In the genomic region with DNA sequence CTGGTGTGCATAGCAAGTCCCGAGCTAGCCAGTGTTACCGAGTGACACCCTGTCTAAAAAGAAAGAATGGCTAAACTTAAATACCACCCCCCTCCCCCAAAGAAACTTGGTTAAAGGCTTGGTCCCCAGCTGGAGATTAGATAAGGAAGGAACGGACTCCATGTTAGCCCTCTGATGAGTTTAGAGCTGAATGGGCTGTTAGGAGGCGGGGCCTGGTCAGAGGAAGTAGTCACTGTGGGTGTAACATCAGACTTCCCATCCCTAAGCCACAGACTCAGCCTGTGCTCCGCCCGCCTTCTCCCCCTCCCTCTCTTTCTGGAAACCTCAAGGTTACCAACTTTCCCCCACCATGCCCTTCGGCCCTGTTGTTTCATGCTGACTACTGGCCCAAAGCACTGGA, we compare ENCODE assay signal across 14 mouse cellular contexts. TPM values are rescaled to one million over a fixed set of nuclear protein-coding genes. Genes with fewer than 3 reads are reported as not detected.
DNase-seq lines count a peak whose midpoint lies in the region; ATAC-seq and TF ChIP-seq lines count a peak whose summit lies in the region.
"Had no signal": no experiment of that assay in that cellular context is flagged by ENCODE, and none has a peak within 500 bp of the region (broad histone marks: within the 10 kb centered on the region; RNA-seq: fewer than 3 reads in every experiment).

No protein-coding gene starts in this region.

- no peaks in the 10 kb centered on the region for H3K27me3 ChIP-seq in midbrain, embryonic 11.5 days (ENCODE audit: control insufficient read depth, insufficient read depth, low read length)
- H3K27me3 ChIP-seq in midbrain, embryonic 10.5 days (ENCODE audit: low read depth, poor library complexity, severe bottlenecking) = no peaks in the 10 kb centered on the region
- H3K27me3 ChIP-seq in liver, postnatal 0 days (ENCODE audit: insufficient read depth, low read length) = no peaks in the 10 kb centered on the region
- no peaks in the 10 kb centered on the region for H3K27me3 ChIP-seq in hindbrain, embryonic 16.5 days (replicated peaks; ENCODE audit: control insufficient read depth, insufficient read depth, low read length)
- H3K27me3 ChIP-seq: limb, embryonic 13.5 days had no signal

- no peak overlapping the region for H3K4me2 ChIP-seq in midbrain, embryonic 11.5 days
- peak overlapping the region; percentile 13; the same call in 1 of the 2 replicates for H3K4me2 ChIP-seq in liver, postnatal 0 days (ENCODE audit: low read depth, low read length)
- no peak overlapping the region for H3K4me2 ChIP-seq in hindbrain, embryonic 16.5 days (ENCODE audit: low read length)
- H3K4me2 ChIP-seq: limb, embryonic 13.5 days had no signal

- H3K4me1 ChIP-seq in midbrain, embryonic 11.5 days (ENCODE audit: control insufficient read depth, insufficient read depth, low read length) = no peaks in the 10 kb centered on the region
- H3K4me1 ChIP-seq in midbrain, embryonic 10.5 days = no peaks in the 10 kb centered on the region
- H3K4me1 ChIP-seq in liver, postnatal 0 days (ENCODE audit: insufficient read depth) = peaks cover 6% of the 10 kb centered on the region; the same call in 1 of the 2 replicates
- H3K4me1 ChIP-seq in hindbrain, embryonic 16.5 days (ENCODE audit: control insufficient read depth, insufficient read depth, low read depth, low read length) = no peaks in the 10 kb centered on the region
- H3K4me1 ChIP-seq: limb, embryonic 13.5 days had no signal

- H3K9me3 ChIP-seq in midbrain, embryonic 11.5 days (ENCODE audit: control insufficient read depth, low read length) = no peaks in the 10 kb centered on the region
- no peaks in the 10 kb centered on the region for H3K9me3 ChIP-seq in midbrain, embryonic 10.5 days (replicated peaks)
- no peaks in the 10 kb centered on the region for H3K9me3 ChIP-seq in liver, postnatal 0 days (ENCODE audit: low read length)
- no peaks in the 10 kb centered on the region for H3K9me3 ChIP-seq in hindbrain, embryonic 16.5 days (ENCODE audit: control insufficient read depth, low read length)

- no peak for TF ChIP-seq EP300 in liver, postnatal 0 days (IDR thresholded peaks at IDR 0.05; ENCODE audit: low read depth)

- DNase-seq in midbrain, embryonic 11.5 days (ENCODE audit: low spot score, missing footprints) = peak; percentile 59
- no peak for DNase-seq in midbrain, embryonic 10.5 days (ENCODE audit: low spot score)
- DNase-seq in c-Kit-positive CD71-positive TER-119-negative erythroid progenitor cells, embryonic 14.5 days (ENCODE audit: low read depth) = peak; percentile 34
- DNase-seq in liver, postnatal 0 days = peak; percentile 54
- DNase-seq in heart, adult 9 months (ENCODE audit: low spot score in 2 of 2) = no peak
- no peak for DNase-seq in frontal cortex, postnatal 10 days (ENCODE audit: low spot score in 2 of 2)
- DNase-seq in gastrocnemius, postnatal 14 days = no peak
- DNase-seq: adrenal gland, postnatal 25 days; cerebellum, adult 9-10 months; midbrain, embryonic 14.5 days had no signal

- peaks cover 19% of the 10 kb centered on the region for H3K36me3 ChIP-seq in midbrain, embryonic 11.5 days (ENCODE audit: control insufficient read depth, insufficient read depth, low read length)
- peaks cover 88% of the 10 kb centered on the region for H3K36me3 ChIP-seq in midbrain, embryonic 10.5 days
- no peaks in the 10 kb centered on the region for H3K36me3 ChIP-seq in liver, postnatal 0 days (replicated peaks; ENCODE audit: insufficient read depth, low read length)
- peaks cover 46% of the 10 kb centered on the region for H3K36me3 ChIP-seq in hindbrain, embryonic 16.5 days (ENCODE audit: control insufficient read depth, insufficient read depth, low read length)

- 89% methylated on average over 7 of the region's 7 CpGs for WGBS in midbrain, embryonic 11.5 days
- WGBS in midbrain, embryonic 10.5 days = 90% methylated on average over 7 of the region's 7 CpGs
- WGBS in liver, postnatal 0 days (ENCODE audit: insufficient replicate concordance) = 37% methylated on average over 7 of the region's 7 CpGs
- WGBS in hindbrain, embryonic 16.5 days = 90% methylated on average over 7 of the region's 7 CpGs

- ATAC-seq in midbrain, embryonic 11.5 days (ENCODE audit: low FRiP score) = no peak
- peak; percentile 57; the same call in 1 of the 2 replicates for ATAC-seq in liver, postnatal 0 days
- ATAC-seq in hindbrain, embryonic 16.5 days = no peak
- ATAC-seq: inflammation-experienced regulatory T-cells, adult 6 months had no signal

- H3K9ac ChIP-seq in midbrain, embryonic 11.5 days (ENCODE audit: low read length) = no peak overlapping the region
- no peak overlapping the region for H3K9ac ChIP-seq in liver, postnatal 0 days (replicated peaks)
- H3K9ac ChIP-seq in hindbrain, embryonic 16.5 days (ENCODE audit: low read depth, low read length) = no peak overlapping the region
- H3K9ac ChIP-seq: limb, embryonic 13.5 days had no signal

- no peak overlapping the region for H3K27ac ChIP-seq in midbrain, embryonic 11.5 days (ENCODE audit: low read depth, low read length)
- H3K27ac ChIP-seq in midbrain, embryonic 10.5 days (replicated peaks) = no peak overlapping the region
- no peak overlapping the region for H3K27ac ChIP-seq in liver, postnatal 0 days (ENCODE audit: low read depth)
- no peak overlapping the region for H3K27ac ChIP-seq in hindbrain, embryonic 16.5 days (ENCODE audit: low read depth, low read length)
- H3K27ac ChIP-seq: limb, embryonic 13.5 days had no signal

- intact Hi-C loops in gastrocnemius, postnatal 14 days (cut with DNase I; ENCODE audit: low total_unique reads) = no loop called here

- no peak for TF ChIP-seq CTCF in liver, postnatal 0 days (IDR thresholded peaks at IDR 0.05; ENCODE audit: low read depth)

- H3K4me3 ChIP-seq in midbrain, embryonic 11.5 days (ENCODE audit: low read depth, low read length) = no peak overlapping the region
- no peak overlapping the region for H3K4me3 ChIP-seq in midbrain, embryonic 10.5 days
- no peak overlapping the region for H3K4me3 ChIP-seq in liver, postnatal 0 days (ENCODE audit: low read depth, low read length)
- no peak overlapping the region for H3K4me3 ChIP-seq in hindbrain, embryonic 16.5 days (ENCODE audit: low read length)
- H3K4me3 ChIP-seq: limb, embryonic 13.5 days had no signal

RNA-seq across cellular contexts. Expression of gene Clip2, which starts 30.4 kb away (rescaled TPM):
- polyA plus RNA-seq in midbrain, embryonic 11.5 days (2014; fragmentation: Nextera tagmentation; extraction: Ambion mirVana) = 5.6 and 5.8 TPM in 2 replicates
- polyA plus RNA-seq in midbrain, embryonic 10.5 days (2016; fragmentation: Nextera tagmentation; extraction: Ambion mirVana) = 4.6 and 6.2 TPM in 2 replicates
- 0.21 and 0.29 TPM in 2 replicates for polyA plus RNA-seq in liver, postnatal 0 days (2015; fragmentation: Nextera tagmentation; extraction: Ambion mirVana)
- 1 to 10 TPM; 6.4 to 8.4 TPM for total RNA-seq in gastrocnemius, postnatal 14 days (2021)
- polyA plus RNA-seq in hindbrain, embryonic 16.5 days (2015; fragmentation: Nextera tagmentation; extraction: Ambion mirVana) = 14.4 and 15.8 TPM in 2 replicates

RNA-seq across cellular contexts. Expression of gene Syna, which starts 38.2 kb away (rescaled TPM):
- 0.30 TPM in 1 of 2 replicates, not detected in the other for polyA plus RNA-seq in midbrain, embryonic 11.5 days (2014; fragmentation: Nextera tagmentation; extraction: Ambion mirVana)
- 0.09 TPM in 2 replicates for polyA plus RNA-seq in midbrain, embryonic 10.5 days (2016; fragmentation: Nextera tagmentation; extraction: Ambion mirVana)
- polyA plus RNA-seq in liver, postnatal 0 days (2015; fragmentation: Nextera tagmentation; extraction: Ambion mirVana) = not detected in 2 replicates
- under 1 TPM in 1 of 2 experiments, not detected in 1; 0.29 TPM for total RNA-seq in gastrocnemius, postnatal 14 days (2021)
- polyA plus RNA-seq in hindbrain, embryonic 16.5 days (2015; fragmentation: Nextera tagmentation; extraction: Ambion mirVana) = 0.22 and 0.45 TPM in 2 replicates
- total RNA-seq: adrenal gland, postnatal 25 days had no signal
- polyA plus RNA-seq: heart, embryonic 14.5 days had no signal

RNA-seq across cellular contexts. Expression of gene Rfc2, which starts 59.4 kb away (rescaled TPM):
- 321 and 338 TPM in 2 replicates for polyA plus RNA-seq in midbrain, embryonic 11.5 days (2014; fragmentation: Nextera tagmentation; extraction: Ambion mirVana)
- 381 and 432 TPM in 2 replicates for polyA plus RNA-seq in midbrain, embryonic 10.5 days (2016; fragmentation: Nextera tagmentation; extraction: Ambion mirVana)
- 75.4 and 81.4 TPM in 2 replicates for polyA plus RNA-seq in liver, postnatal 0 days (2015; fragmentation: Nextera tagmentation; extraction: Ambion mirVana)
- 10 to 100 TPM; 12.4 to 14.1 TPM for total RNA-seq in gastrocnemius, postnatal 14 days (2021)
- polyA plus RNA-seq in hindbrain, embryonic 16.5 days (2015; fragmentation: Nextera tagmentation; extraction: Ambion mirVana) = 189 and 192 TPM in 2 replicates

Comparison
In these comparisons a context has a peak if more than half of its experiments do, and no peak if none do; other contexts are left out.
1. DNase-seq: peak in midbrain, embryonic 11.5 days (single experiment), c-Kit-positive CD71-positive TER-119-negative erythroid progenitor cells, embryonic 14.5 days (single experiment) and liver, postnatal 0 days (single experiment); none in midbrain, embryonic 10.5 days (single experiment), heart, adult 9 months (0 of 2), frontal cortex, postnatal 10 days (0 of 2) and gastrocnemius, postnatal 14 days (single experiment).